Mouse (Mus musculus) MEL (cell line): ENCODE measurements around the gene Kat6b.

ENCODE experiments used
- CTCF ChIP-seq, 3 experiments: IDR thresholded peaks in 2 of 3; conservative IDR thresholded peaks in 1 of 3; 2 replicates each; pipeline ENCODE4 v1.5.1; 2011 to 2012; ENCODE audit warnings: low read length in 3 of 3, low read depth in 2 of 3, mild to moderate bottlenecking in 2 of 3, improper control_type of control experiment in 1 of 3, inconsistent platforms in 1 of 3, mixed read lengths in 1 of 3, moderate library complexity in 1 of 3; ENCODE audit not compliant: control insufficient read depth in 1 of 3, insufficient read depth in 1 of 3, poor library complexity in 1 of 3, severe bottlenecking in 1 of 3
- GATA1 ChIP-seq: IDR thresholded peaks from 2 replicates; pipeline ENCODE4 v1.6.1; 2011; ENCODE audit warnings: low read depth, low read length, improper control_type of control experiment
- HCFC1 ChIP-seq: IDR thresholded peaks from 2 replicates; pipeline ENCODE4 v1.6.1; 2012; ENCODE audit warnings: low read depth, mild to moderate bottlenecking, inconsistent platforms, low read length, improper control_type of control experiment, moderate library complexity
- JUND ChIP-seq: IDR thresholded peaks from 2 replicates; pipeline ENCODE4 v1.6.1; 2011; ENCODE audit warnings: low read depth, mild to moderate bottlenecking, improper control_type of control experiment, low read length
- KAT2A ChIP-seq: conservative IDR thresholded peaks from 2 replicates; pipeline ENCODE4 v1.6.1; 2012; ENCODE audit warnings: low read depth, low read length, improper control_type of control experiment, inconsistent platforms
- MEF2A ChIP-seq: IDR thresholded peaks from 2 replicates; pipeline ENCODE4 v1.6.1; 2014; ENCODE audit warnings: low read depth, mild to moderate bottlenecking, inconsistent platforms, low read length, improper control_type of control experiment; ENCODE audit not compliant: poor library complexity, insufficient replicate concordance, severe bottlenecking; ENCODE audit errors: extremely low read depth
- MYC ChIP-seq: IDR thresholded peaks from 2 replicates; pipeline ENCODE4 v1.6.1; 2011; ENCODE audit warnings: low read depth, mild to moderate bottlenecking, low read length, improper control_type of control experiment, moderate library complexity
- NELFE ChIP-seq: IDR thresholded peaks from 2 replicates; pipeline ENCODE4 v1.6.1; 2011; ENCODE audit warnings: low read depth, low read length, improper control_type of control experiment
- POLR2A ChIP-seq, 2 experiments: IDR thresholded peaks; 2 replicates each; pipeline ENCODE4 v1.6.1; 2011 to 2012; ENCODE audit warnings: low read length in 2 of 2, mild to moderate bottlenecking in 2 of 2, control low read depth in 1 of 2, improper control_type of control experiment in 1 of 2, low read depth in 1 of 2, moderate library complexity in 1 of 2; ENCODE audit not compliant: control insufficient read depth in 1 of 2, insufficient read depth in 1 of 2, poor library complexity in 1 of 2
- POLR2AphosphoS5 ChIP-seq: IDR thresholded peaks from 2 replicates; pipeline ENCODE4 v1.6.1; 2012; ENCODE audit warnings: low read depth, borderline replicate concordance, mild to moderate bottlenecking, inconsistent platforms, low read length, moderate library complexity, mixed read lengths
- RCOR1 ChIP-seq: IDR thresholded peaks from 2 replicates; pipeline ENCODE4 v1.6.1; 2012; ENCODE audit warnings: low read depth, mild to moderate bottlenecking, inconsistent platforms, low read length, improper control_type of control experiment
- TCF12 ChIP-seq: IDR thresholded peaks from 2 replicates; pipeline ENCODE4 v1.6.1; 2014; ENCODE audit warnings: low read depth, mild to moderate bottlenecking, inconsistent platforms, low read length, improper control_type of control experiment, moderate library complexity
- ZMIZ1 ChIP-seq: IDR thresholded peaks from 2 replicates; pipeline ENCODE4 v1.6.1; 2012; ENCODE audit warnings: low read depth, mild to moderate bottlenecking, inconsistent platforms, low read length, improper control_type of control experiment, moderate library complexity

- TF ChIP-seq MYC (no peak), POLR2A (IDR thresholded peaks at IDR 0.05; ENCODE audit: control insufficient read depth in 1 of 2, insufficient read depth in 1 of 2, low read depth in 1 of 2, low read length in 2 of 2, poor library complexity in 1 of 2) (no peak), CTCF (IDR thresholded peaks at IDR 0.05 in 2 of 3, conservative IDR thresholded peaks at IDR 0.05 in 1 of 3; ENCODE audit: control insufficient read depth in 1 of 3, insufficient read depth in 1 of 3, low read depth in 2 of 3, low read length in 3 of 3, poor library complexity in 1 of 3, severe bottlenecking in 1 of 3) (no peak), MEF2A (no peak), ZMIZ1 (no peak), KAT2A (no peak), GATA1 (no peak), RCOR1 (no peak), JUND (no peak), HCFC1 (no peak), NELFE (no peak), POLR2AphosphoS5 (no peak), TCF12 (no peak)
Observed at GRCm38 (mm10) chr14:21515505-21515904, 34.3 kb downstream of the Kat6b start.
